Mouse (Mus musculus) telencephalon, adult 2 months (tissue): ENCODE results near the gene Phip.

Experiments
- DNase-seq: peaks from one replicate; pipeline ENCODE4 v3.0.0-alpha.2; 2011; ENCODE audit warnings: low read depth, low spot score

Gene Phip

GRCm38 (mm10) chr9:82975342-82976215, at the start of gene Phip:
Gene Phip (minus strand): TSS chr9:82975516.
- DNase-seq = peak; percentile 94

- DNase-seq = no peak
Measured at GRCm38 (mm10) chr9:83023724-83024123, 48.4 kb upstream of the Phip start.

- DNase-seq = peak; percentile 8
Measured at GRCm38 (mm10) chr9:83014516-83014915, 39.2 kb upstream of the Phip start.

- no peak for DNase-seq
Measured at GRCm38 (mm10) chr9:83008306-83008705, 33.0 kb upstream of the Phip start.

GRCm38 (mm10) chr9:83001342-83001741, 26.0 kb upstream of the Phip start:
- DNase-seq = no peak

GRCm38 (mm10) chr9:82997765-82998500, 22.6 kb upstream of the Phip start:
- no peak for DNase-seq

GRCm38 (mm10) chr9:82976936-82977335, 1.6 kb upstream of the Phip start:
- no peak for DNase-seq

- DNase-seq = no peak
Measured at GRCm38 (mm10) chr9:82976219-82976618, 903 bp upstream of the Phip start.

GRCm38 (mm10) chr9:82974962-82975341, 364 bp downstream of the Phip start:
- DNase-seq = no peak

- peak; percentile 79 for DNase-seq
Measured at GRCm38 (mm10) chr9:82974187-82974861, 992 bp downstream of the Phip start.

GRCm38 (mm10) chr9:82973321-82973892, 1.9 kb downstream of the Phip start:
- no peak for DNase-seq

GRCm38 (mm10) chr9:82971433-82971832, 3.9 kb downstream of the Phip start:
- no peak for DNase-seq

- no peak for DNase-seq
Measured at GRCm38 (mm10) chr9:82967076-82967621, 8.2 kb downstream of the Phip start.

- no peak for DNase-seq
Measured at GRCm38 (mm10) chr9:82963981-82964380, 11.3 kb downstream of the Phip start.

GRCm38 (mm10) chr9:82961352-82961751, 14.0 kb downstream of the Phip start:
- DNase-seq = no peak

GRCm38 (mm10) chr9:82955267-82955666, 20.0 kb downstream of the Phip start:
- no peak for DNase-seq

- DNase-seq = no peak
Measured at GRCm38 (mm10) chr9:82952330-82952729, 23.0 kb downstream of the Phip start.

- no peak for DNase-seq
Measured at GRCm38 (mm10) chr9:82951435-82952004, 23.8 kb downstream of the Phip start.

GRCm38 (mm10) chr9:82907246-82907645, 68.1 kb downstream of the Phip start:
- no peak for DNase-seq

- peak; percentile 65 for DNase-seq
Measured at GRCm38 (mm10) chr9:82888645-82889044, 86.7 kb downstream of the Phip start.

- DNase-seq = no peak
Measured at GRCm38 (mm10) chr9:82884177-82884576, 91.1 kb downstream of the Phip start.
